Mouse (Mus musculus) hindbrain, embryonic 12.5 days (tissue): ENCODE data around the gene N4bp2l1. TPM values are rescaled to one million over a fixed set of nuclear protein-coding genes. Genes with fewer than 3 reads are reported as not detected.

Experiments used
- ATAC-seq: fragments of 200-750 bp; cut with Nextera tagmentation; 2 replicates; pipeline ENCODE4 v1.8.0; 2017; ENCODE audit warnings: moderate TSS enrichment; ENCODE audit not compliant: low FRiP score
- H3K27ac ChIP-seq: fragments of 300-500 bp; sonication (generic); 2 replicates; pipeline ENCODE4 v1.5.1; 2016; ENCODE audit warnings: mild to moderate bottlenecking
- H3K27me3 ChIP-seq: fragments of 300-500 bp; sonication (generic); 2 replicates; pipeline ENCODE4 v1.6.1; 2016; ENCODE audit warnings: mild to moderate bottlenecking
- H3K36me3 ChIP-seq: fragments of 300-500 bp; sonication (generic); 2 replicates; pipeline ENCODE4 v1.6.1; 2016; ENCODE audit warnings: mild to moderate bottlenecking
- H3K4me1 ChIP-seq: fragments of 300-500 bp; sonication (generic); 2 replicates; pipeline ENCODE4 v1.6.1; 2016
- H3K4me2 ChIP-seq: fragments of 300-500 bp; sonication (generic); replicated peaks from 2 replicates; pipeline ENCODE4 v1.6.1; 2016; ENCODE audit warnings: mild to moderate bottlenecking
- H3K4me3 ChIP-seq: fragments of 300-500 bp; sonication (generic); 2 replicates; pipeline ENCODE4 v1.5.1; 2016; ENCODE audit warnings: mild to moderate bottlenecking
- H3K9ac ChIP-seq: fragments of 300-500 bp; sonication (generic); 2 replicates; pipeline ENCODE4 v1.6.1; 2016; ENCODE audit warnings: mild to moderate bottlenecking, moderate library complexity
- H3K9me3 ChIP-seq: fragments of 300-500 bp; sonication (generic); replicated peaks from 2 replicates; pipeline ENCODE4 v1.6.1; 2016; ENCODE audit warnings: mild to moderate bottlenecking
- WGBS: fragments of 180-500 bp; shearing (Covaris S2); methylation state at CpG from one replicate; pipeline ENCODE4 v1.1.7; 2016; 5-methylcytosine and 5-hydroxymethylcytosine counted together
- polyA plus RNA-seq: library from polyadenylated mRNA; unstranded; fragments of >200 nt; fragmentation: Nextera tagmentation; extraction: Ambion mirVana; gene quantifications from 2 replicates; pipeline ENCODE4 v1.2.1, GENCODE M21; 2016

Gene N4bp2l1
- polyA plus RNA-seq, 1 experiment from 2014 or later, result 4.5 TPM

GRCm38 (mm10) chr5:150614054-150614453 is 17.1 kb upstream of the N4bp2l1 start:
- H3K36me3 ChIP-seq, result no peaks in the 10 kb centered on the region
- no peaks in the 10 kb centered on the region for H3K4me1 ChIP-seq
- no peaks in the 10 kb centered on the region for H3K9me3 ChIP-seq
- H3K4me3 ChIP-seq, result no peak overlapping the region
- H3K27ac ChIP-seq, result no peak overlapping the region
- no peak for ATAC-seq
- H3K4me2 ChIP-seq, result no peak overlapping the region
- H3K27me3 ChIP-seq, result no peaks in the 10 kb centered on the region
- H3K9ac ChIP-seq, result no peak overlapping the region
- 92% methylated on average over 2 of the region's 2 CpGs for WGBS

- Histone ChIP-seq H3K4me3 (no peak overlapping the region), H3K4me2 (no peak overlapping the region), H3K36me3 (peaks cover 10% of the 10 kb centered on the region), H3K27me3 (no peaks in the 10 kb centered on the region), H3K9me3 (no peaks in the 10 kb centered on the region), H3K9ac (no peak overlapping the region), H3K4me1 (no peaks in the 10 kb centered on the region), H3K27ac (no peak overlapping the region)
- WGBS, result 80% methylated on average over 12 of the region's 12 CpGs
- no peak for ATAC-seq
These were observed 14.7 kb upstream of the N4bp2l1 start for GRCm38 (mm10) chr5:150611697-150612096.

- H3K36me3 ChIP-seq, result peaks cover 15% of the 10 kb centered on the region
These were observed 14.1 kb upstream of the N4bp2l1 start for GRCm38 (mm10) chr5:150611136-150611535.

GRCm38 (mm10) chr5:150607631-150608030 is 10.6 kb upstream of the N4bp2l1 start:
- no peak overlapping the region for H3K4me3 ChIP-seq
- H3K4me1 ChIP-seq, result no peaks in the 10 kb centered on the region
- H3K9me3 ChIP-seq, result no peaks in the 10 kb centered on the region
- H3K27ac ChIP-seq, result no peak overlapping the region
- H3K4me2 ChIP-seq, result no peak overlapping the region
- no peaks in the 10 kb centered on the region for H3K27me3 ChIP-seq
- 92% methylated on average over 8 of the region's 8 CpGs for WGBS
- no peak for ATAC-seq
- peaks cover 15% of the 10 kb centered on the region for H3K36me3 ChIP-seq
- no peak overlapping the region for H3K9ac ChIP-seq

More at GRCm38 (mm10) chr5:150611136-150611535, 14.1 kb upstream of the N4bp2l1 start:
- ATAC-seq, result no peak
- no peak overlapping the region for H3K4me3 ChIP-seq
- H3K9me3 ChIP-seq, result no peaks in the 10 kb centered on the region
- 88% methylated on average over 1 of the region's 1 CpGs for WGBS
- H3K4me2 ChIP-seq, result no peak overlapping the region
- no peak overlapping the region for H3K9ac ChIP-seq
- H3K4me1 ChIP-seq, result no peaks in the 10 kb centered on the region
- no peak overlapping the region for H3K27ac ChIP-seq
- no peaks in the 10 kb centered on the region for H3K27me3 ChIP-seq

- 97% methylated on average over 6 of the region's 6 CpGs for WGBS
- no peak overlapping the region for H3K4me3 ChIP-seq
- ATAC-seq, result no peak
- no peak overlapping the region for H3K9ac ChIP-seq
- no peaks in the 10 kb centered on the region for H3K9me3 ChIP-seq
- no peaks in the 10 kb centered on the region for H3K27me3 ChIP-seq
- no peak overlapping the region for H3K4me2 ChIP-seq
- peaks cover 7% of the 10 kb centered on the region for H3K4me1 ChIP-seq
- H3K27ac ChIP-seq, result no peak overlapping the region
- peaks cover 15% of the 10 kb centered on the region for H3K36me3 ChIP-seq
These were observed 9.1 kb upstream of the N4bp2l1 start for GRCm38 (mm10) chr5:150606131-150606530.

- H3K36me3 ChIP-seq, result peaks cover 4% of the 10 kb centered on the region; the same call in 1 of the 2 replicates
- 77% methylated on average over 14 of the region's 14 CpGs for WGBS
- no peak overlapping the region for H3K9ac ChIP-seq
- H3K27me3 ChIP-seq, result peaks cover 13% of the 10 kb centered on the region
- no peak overlapping the region for H3K4me3 ChIP-seq
- H3K4me2 ChIP-seq, result no peak overlapping the region
- ATAC-seq, result peak; percentile 72; the same call in 1 of the 2 replicates
- no peak overlapping the region for H3K27ac ChIP-seq
- H3K9me3 ChIP-seq, result no peaks in the 10 kb centered on the region
- H3K4me1 ChIP-seq, result peaks cover 13% of the 10 kb centered on the region
These were observed 4.6 kb upstream of the N4bp2l1 start for GRCm38 (mm10) chr5:150601441-150602230.

- H3K4me2 ChIP-seq, result no peak overlapping the region
- no peak overlapping the region for H3K27ac ChIP-seq
- no peaks in the 10 kb centered on the region for H3K9me3 ChIP-seq
- no peak overlapping the region for H3K9ac ChIP-seq
- WGBS, result 82% methylated on average over 20 of the region's 20 CpGs
- H3K36me3 ChIP-seq, result no peaks in the 10 kb centered on the region
- peaks cover 20% of the 10 kb centered on the region for H3K27me3 ChIP-seq
- no peak overlapping the region for H3K4me3 ChIP-seq
- H3K4me1 ChIP-seq, result peaks cover 13% of the 10 kb centered on the region
- ATAC-seq, result 0 out of 2 replicates have a peak, but pooled peaks have one; percentile 12
These were observed 3.8 kb upstream of the N4bp2l1 start for GRCm38 (mm10) chr5:150600554-150601440.

GRCm38 (mm10) chr5:150599301-150600294 is 2.6 kb upstream of the N4bp2l1 start:
- Histone ChIP-seq H3K27me3 (peaks cover 26% of the 10 kb centered on the region), H3K9ac (no peak overlapping the region), H3K4me1 (peaks cover 16% of the 10 kb centered on the region), H3K9me3 (no peaks in the 10 kb centered on the region), H3K4me3 (no peak overlapping the region), H3K27ac (no peak overlapping the region), H3K4me2 (no peak overlapping the region), H3K36me3 (no peaks in the 10 kb centered on the region)
- no peak for ATAC-seq
- 64% methylated on average over 13 of the region's 13 CpGs for WGBS

GRCm38 (mm10) chr5:150598202-150599119 is 1.5 kb upstream of the N4bp2l1 start:
- Histone ChIP-seq H3K4me1 (peaks cover 19% of the 10 kb centered on the region), H3K4me2 (no peak overlapping the region), H3K36me3 (no peaks in the 10 kb centered on the region), H3K9me3 (no peaks in the 10 kb centered on the region), H3K27me3 (peaks cover 31% of the 10 kb centered on the region), H3K27ac (no peak overlapping the region), H3K4me3 (no peak overlapping the region), H3K9ac (no peak overlapping the region)
- ATAC-seq, result no peak
- WGBS, result 70% methylated on average over 21 of the region's 21 CpGs

- Histone ChIP-seq H3K4me2 (no peak overlapping the region), H3K4me1 (peaks cover 14% of the 10 kb centered on the region), H3K9me3 (no peaks in the 10 kb centered on the region), H3K27me3 (peaks cover 48% of the 10 kb centered on the region), H3K4me3 (no peak overlapping the region), H3K27ac (no peak overlapping the region), H3K9ac (no peak overlapping the region), H3K36me3 (no peaks in the 10 kb centered on the region)
- no peak for ATAC-seq
- 53% methylated on average over 11 of the region's 11 CpGs for WGBS
These were observed 1.5 kb downstream of the N4bp2l1 start for GRCm38 (mm10) chr5:150595366-150596016.
